In genomic region chr4:132309140-132309848, GRCm38 (mm10) we compare ENCODE assay signal across 8 mouse cellular contexts. TPM values are rescaled to one million over a fixed set of nuclear protein-coding genes. Genes with fewer than 3 reads are reported as not detected.
DNase-seq lines count a peak whose midpoint lies in the region; ATAC-seq and TF ChIP-seq lines count a peak whose summit lies in the region.

No protein-coding gene starts in this region.

- peak overlapping the region; percentile 88 for H3K9ac ChIP-seq in lung, embryonic 16.5 days (ENCODE audit: low read length)

- H3K79me3 ChIP-seq in C2C12 (ENCODE audit: low read depth), result peaks cover 21% of the 10 kb centered on the region

- peaks cover 30% of the 10 kb centered on the region for H3K79me2 ChIP-seq in C2C12 (ENCODE audit: control insufficient read depth, insufficient read depth)

- peak overlapping the region; percentile 94 for H3K27ac ChIP-seq in gastrocnemius, adult 2 months
- peak overlapping the region; percentile 95 for H3K27ac ChIP-seq in hindbrain, embryonic 10.5 days
- peak overlapping the region; percentile 83 for H3K27ac ChIP-seq in lung, embryonic 16.5 days (ENCODE audit: low read length)

- peak; percentile 7; the same call in 1 of the 2 replicates for ATAC-seq in lung, embryonic 16.5 days (ENCODE audit: low read depth)

- intact Hi-C loops in gastrocnemius, adult 2 months (cut with DNase I), result loop anchor here (2.0 kb wide), 1 partner anchor 20 kb away; the partner anchor contains the start of gene Trnau1ap

- peaks cover 10% of the 10 kb centered on the region for H3K4me1 ChIP-seq in hindbrain, embryonic 10.5 days (replicated peaks)
- H3K4me1 ChIP-seq in lung, embryonic 16.5 days (replicated peaks; ENCODE audit: control insufficient read depth, insufficient read depth, low read length), result peaks cover 9% of the 10 kb centered on the region

- DNase-seq in gastrocnemius, adult 2 months, result no peak
- no peak for DNase-seq in gastrocnemius, postnatal 4 days (ENCODE audit: low spot score in 2 of 2)
- DNase-seq in c-Kit-positive CD71-positive TER-119-positive erythroid progenitor cells, embryonic 14.5 days (ENCODE audit: low spot score), result peak; percentile 59
- DNase-seq in hindbrain, embryonic 10.5 days (ENCODE audit: low spot score), result no peak
- DNase-seq in spleen, postnatal 36 days (ENCODE audit: low spot score in 2 of 2), result peak; percentile 22 to 36
- no peak for DNase-seq in kidney, postnatal 4 days

- H3K27me3 ChIP-seq in C2C12 (ENCODE audit: control insufficient read depth, insufficient read depth, insufficient read length), result no peaks in the 10 kb centered on the region
- H3K27me3 ChIP-seq in hindbrain, embryonic 10.5 days (ENCODE audit: insufficient read depth, poor library complexity, severe bottlenecking), result no peaks in the 10 kb centered on the region
- H3K27me3 ChIP-seq in lung, embryonic 16.5 days (ENCODE audit: control insufficient read depth, insufficient read depth, low read depth, low read length), result no peaks in the 10 kb centered on the region

- H3K36me3 ChIP-seq in C2C12 (ENCODE audit: control insufficient read depth, insufficient read depth), result peaks cover 50% of the 10 kb centered on the region
- peaks cover 49% of the 10 kb centered on the region for H3K36me3 ChIP-seq in hindbrain, embryonic 10.5 days
- H3K36me3 ChIP-seq in lung, embryonic 16.5 days (ENCODE audit: control insufficient read depth, insufficient read depth, low read length), result peaks cover 21% of the 10 kb centered on the region

- H3K4me2 ChIP-seq in lung, embryonic 16.5 days (ENCODE audit: low read depth, low read length), result peak overlapping the region; percentile 81

- TF ChIP-seq CTCF in gastrocnemius, adult 2 months (IDR thresholded peaks at IDR 0.05), result no peak
- no peak for TF ChIP-seq CTCF in C2C12 (IDR thresholded peaks at IDR 0.05; ENCODE audit: control insufficient read depth, insufficient read depth, insufficient read length)

- 1% methylated on average over 15 of the region's 15 CpGs for WGBS in hindbrain, embryonic 10.5 days
- WGBS in lung, embryonic 16.5 days, result under 1% methylated on average over 15 of the region's 15 CpGs

- peak overlapping the region; percentile 92 for H3ac ChIP-seq in C2C12 (ENCODE audit: control insufficient read depth, insufficient read length, low read depth)

- H3K4me3 ChIP-seq in gastrocnemius, adult 2 months, result peak overlapping the region; percentile 96
- peak overlapping the region; percentile 97 for H3K4me3 ChIP-seq in C2C12 (ENCODE audit: insufficient read depth, poor library complexity, severe bottlenecking)
- peak overlapping the region; percentile 90 for H3K4me3 ChIP-seq in hindbrain, embryonic 10.5 days
- H3K4me3 ChIP-seq in lung, embryonic 16.5 days (ENCODE audit: low read length), result peak overlapping the region; percentile 78

- no peaks in the 10 kb centered on the region for H3K9me3 ChIP-seq in hindbrain, embryonic 10.5 days
- H3K9me3 ChIP-seq in lung, embryonic 16.5 days (ENCODE audit: control insufficient read depth, low read length), result no peaks in the 10 kb centered on the region

TF ChIP-seq in C2C12, 6 proteins besides CTCF, POLR2A, EP300 and RAD21:
- TF ChIP-seq FOSL1 (IDR thresholded peaks at IDR 0.05; ENCODE audit: insufficient read depth, low read length, poor library complexity, severe bottlenecking), result no peak
- TF ChIP-seq MAX (IDR thresholded peaks at IDR 0.05), result peak; percentile 37

RNA-seq across cellular contexts. Expression of gene Rab42, which starts 6.1 kb away (rescaled TPM):
- under 1 TPM in 1 of 2 experiments, not detected in 1; 0.33 TPM for total RNA-seq in gastrocnemius, adult 2 months (2021)
- 1 to 10 TPM; 1.0 to 1.3 TPM for total RNA-seq in gastrocnemius, postnatal 4 days (2021)
- polyA plus RNA-seq in C2C12 (2012; fragmentation: generic; extraction: Trizol), result 0.42 TPM
- polyA plus RNA-seq in hindbrain, embryonic 10.5 days (2016; fragmentation: Nextera tagmentation; extraction: Ambion mirVana), result 0.77 and 0.96 TPM in 2 replicates
- 2.1 and 2.5 TPM in 2 replicates for polyA plus RNA-seq in lung, embryonic 16.5 days (2015; fragmentation: Nextera tagmentation; extraction: Ambion mirVana)

RNA-seq across cellular contexts. Expression of gene Trnau1ap, which starts 20.0 kb away (rescaled TPM):
- 10 to 100 TPM; 10.4 to 11.7 TPM for total RNA-seq in gastrocnemius, adult 2 months (2021)
- total RNA-seq in gastrocnemius, postnatal 4 days (2021), result 10 to 100 TPM; 25.0 to 26.6 TPM
- 55.1 TPM for polyA plus RNA-seq in C2C12 (2012; fragmentation: generic; extraction: Trizol)
- polyA plus RNA-seq in hindbrain, embryonic 10.5 days (2016; fragmentation: Nextera tagmentation; extraction: Ambion mirVana), result 90.6 and 91.5 TPM in 2 replicates
- 67.0 TPM in 2 replicates for polyA plus RNA-seq in lung, embryonic 16.5 days (2015; fragmentation: Nextera tagmentation; extraction: Ambion mirVana)

RNA-seq across cellular contexts. Expression of gene Taf12, which starts 35.1 kb away (rescaled TPM):
- total RNA-seq in gastrocnemius, adult 2 months (2021), result 10 to 100 TPM; 34.7 to 38.4 TPM
- 10 to 100 TPM; 26.6 to 29.2 TPM for total RNA-seq in gastrocnemius, postnatal 4 days (2021)
- 29.7 TPM for polyA plus RNA-seq in C2C12 (2012; fragmentation: generic; extraction: Trizol)
- polyA plus RNA-seq in hindbrain, embryonic 10.5 days (2016; fragmentation: Nextera tagmentation; extraction: Ambion mirVana), result 60.9 and 62.1 TPM in 2 replicates
- 48.5 and 50.3 TPM in 2 replicates for polyA plus RNA-seq in lung, embryonic 16.5 days (2015; fragmentation: Nextera tagmentation; extraction: Ambion mirVana)

RNA-seq across cellular contexts. Expression of gene Rcc1, which starts 44.1 kb away (rescaled TPM):
- total RNA-seq in gastrocnemius, adult 2 months (2021), result 1 to 10 TPM; 7.7 to 7.8 TPM
- total RNA-seq in gastrocnemius, postnatal 4 days (2021), result 10 to 100 TPM; 25.3 to 27.7 TPM
- 110 TPM for polyA plus RNA-seq in C2C12 (2012; fragmentation: generic; extraction: Trizol)
- polyA plus RNA-seq in hindbrain, embryonic 10.5 days (2016; fragmentation: Nextera tagmentation; extraction: Ambion mirVana), result 116 and 157 TPM in 2 replicates
- 73.0 and 73.9 TPM in 2 replicates for polyA plus RNA-seq in lung, embryonic 16.5 days (2015; fragmentation: Nextera tagmentation; extraction: Ambion mirVana)

RNA-seq across cellular contexts. Expression of gene Gmeb1, which starts 47.9 kb away (rescaled TPM):
- 10 to 100 TPM in 1 of 2 experiments, 1 to 10 TPM in 1; 8.7 to 10.6 TPM for total RNA-seq in gastrocnemius, adult 2 months (2021)
- total RNA-seq in gastrocnemius, postnatal 4 days (2021), result 10 to 100 TPM; 18.7 to 19.5 TPM
- 13.0 TPM for polyA plus RNA-seq in C2C12 (2012; fragmentation: generic; extraction: Trizol)
- 42.5 and 45.3 TPM in 2 replicates for polyA plus RNA-seq in hindbrain, embryonic 10.5 days (2016; fragmentation: Nextera tagmentation; extraction: Ambion mirVana)
- 36.2 and 36.7 TPM in 2 replicates for polyA plus RNA-seq in lung, embryonic 16.5 days (2015; fragmentation: Nextera tagmentation; extraction: Ambion mirVana)

Comparison
In these comparisons a context has a peak if more than half of its experiments do, and no peak if none do; other contexts are left out.
1. DNase-seq: peak in c-Kit-positive CD71-positive TER-119-positive erythroid progenitor cells, embryonic 14.5 days (single experiment) and spleen, postnatal 36 days (2 of 2); none in gastrocnemius, adult 2 months (single experiment), gastrocnemius, postnatal 4 days (0 of 2), hindbrain, embryonic 10.5 days (single experiment) and kidney, postnatal 4 days (0 of 2).
2. Peak in every context shown above with its lines, with median percentiles within 50 percentile points of each other: H3K27ac ChIP-seq and H3K4me3 ChIP-seq.